Mouse (Mus musculus): ENCODE measurements around the gene Zp3. TPM values are rescaled to one million over a fixed set of nuclear protein-coding genes. Genes with fewer than 3 reads are reported as not detected.
A peak's percentile ranks its signal among the peaks of the same experiment; 100 is the strongest.

Gene Zp3
- not detected for total RNA-seq (2021)

DNA sequence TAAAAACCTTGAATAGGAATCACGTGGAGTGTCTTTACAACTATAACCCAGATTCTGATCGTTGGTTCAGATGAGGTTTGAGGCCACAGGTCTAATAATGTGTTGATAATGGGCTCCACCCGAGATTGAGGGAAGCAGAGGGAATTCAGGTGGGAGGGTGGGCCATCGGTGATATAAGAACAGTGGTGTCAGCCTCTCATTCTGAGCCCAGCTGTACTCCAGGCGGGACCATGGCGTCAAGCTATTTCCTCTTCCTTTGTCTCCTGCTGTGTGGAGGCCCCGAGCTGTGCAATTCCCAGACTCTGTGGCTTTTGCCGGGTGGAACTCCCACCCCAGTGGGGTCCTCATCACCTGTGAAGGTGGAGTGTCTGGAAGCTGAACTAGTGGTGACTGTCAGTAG is at the start of gene Zp3:
Zp3 (plus strand) TSS at position 196 of the 400 bp plus-strand sequence.
- DNase-seq (ENCODE audit: low spot score), result no peak
- intact Hi-C loops (cut with DNase I), result loop anchor here (5.0 kb wide), 3 partner anchors 47 to 207 kb away; no protein-coding TSS in a partner anchor

- DNase-seq (ENCODE audit: low spot score), result no peak
- intact Hi-C loops (cut with DNase I), result no loop called here
These were observed 48.4 kb upstream of the Zp3 start for GRCm38 (mm10) chr5:135931526-135931925.

- intact Hi-C loops (cut with DNase I), result no loop called here
- DNase-seq (ENCODE audit: low spot score), result no peak
These were observed 47.5 kb upstream of the Zp3 start for GRCm38 (mm10) chr5:135932359-135932758.

- intact Hi-C loops (cut with DNase I), result no loop called here
- DNase-seq (ENCODE audit: low spot score), result no peak
These were observed 46.5 kb upstream of the Zp3 start for GRCm38 (mm10) chr5:135933222-135933899.

DNA sequence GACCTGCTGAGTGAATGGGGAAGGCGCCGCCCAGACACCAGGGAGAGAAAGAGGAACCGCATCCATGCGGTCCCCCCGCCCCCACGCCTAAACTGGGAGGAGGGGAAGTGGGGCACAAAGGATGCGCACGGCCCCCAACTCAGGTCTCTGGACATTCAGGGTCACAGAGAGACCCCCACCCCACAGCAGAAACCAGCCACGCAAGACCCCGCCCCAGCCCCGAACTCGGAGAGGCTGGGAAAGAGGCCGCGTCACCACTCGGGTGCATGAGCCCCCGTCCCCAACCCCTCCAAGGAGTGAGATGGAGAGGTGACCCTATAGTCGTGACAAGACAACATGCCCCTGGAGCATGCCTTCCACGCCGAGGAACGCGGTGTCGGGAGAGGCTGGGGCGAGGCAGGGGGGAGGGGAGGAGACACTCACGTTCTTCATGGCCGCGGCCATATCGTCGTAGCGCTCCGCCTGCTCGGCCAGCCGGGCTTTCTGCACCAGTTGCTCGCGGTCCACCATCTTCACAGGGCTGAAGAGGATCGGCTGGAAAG is 45.9 kb upstream of the Zp3 start:
- DNase-seq (ENCODE audit: low spot score), result peak; percentile 23
- intact Hi-C loops (cut with DNase I), result no loop called here

- intact Hi-C loops (cut with DNase I), result loop anchor here (1.0 kb wide), 2 partner anchors 23 to 30 kb away; no protein-coding TSS in a partner anchor
- DNase-seq (ENCODE audit: low spot score), result peak; percentile 96
These were observed 45.3 kb upstream of the Zp3 start, which contains the start of gene Ywhag for GRCm38 (mm10) chr5:135934481-135935175. Gene Ywhag (minus strand): TSS chr5:135934616.

GRCm38 (mm10) chr5:135935176-135935523 is 44.7 kb upstream of the Zp3 start:
- intact Hi-C loops (cut with DNase I), result loop anchor here (1.0 kb wide), 2 partner anchors 22 to 31 kb away; no protein-coding TSS in a partner anchor
- DNase-seq (ENCODE audit: low spot score), result no peak

- no peak for DNase-seq (ENCODE audit: low spot score)
- intact Hi-C loops (cut with DNase I), result loop anchor here (1.0 to 2.0 kb wide), 3 partner anchors 15 to 31 kb away; no protein-coding TSS in a partner anchor
These were observed 44.2 kb upstream of the Zp3 start for GRCm38 (mm10) chr5:135935641-135936190.

DNA sequence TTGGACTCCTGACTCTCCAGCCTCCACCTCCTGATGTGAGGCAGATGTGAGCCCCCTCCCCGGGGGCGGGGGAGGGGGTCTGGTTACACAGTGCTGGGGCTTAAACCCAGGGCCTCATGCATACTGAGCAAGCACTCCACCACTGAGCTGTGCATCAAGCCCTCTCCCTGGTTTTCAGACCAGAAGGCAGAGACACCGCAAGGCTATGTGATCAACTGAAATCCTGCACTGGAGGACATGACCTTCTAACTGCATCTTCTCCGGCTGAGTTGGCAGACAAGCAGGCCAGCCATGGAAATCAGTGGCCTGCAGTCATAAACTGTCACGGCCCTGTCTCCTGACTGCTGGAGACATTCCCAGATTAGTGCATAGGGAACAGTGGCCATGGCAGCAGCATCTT is 39.3 kb upstream of the Zp3 start:
- intact Hi-C loops (cut with DNase I), result no loop called here
- DNase-seq (ENCODE audit: low spot score), result no peak

DNA sequence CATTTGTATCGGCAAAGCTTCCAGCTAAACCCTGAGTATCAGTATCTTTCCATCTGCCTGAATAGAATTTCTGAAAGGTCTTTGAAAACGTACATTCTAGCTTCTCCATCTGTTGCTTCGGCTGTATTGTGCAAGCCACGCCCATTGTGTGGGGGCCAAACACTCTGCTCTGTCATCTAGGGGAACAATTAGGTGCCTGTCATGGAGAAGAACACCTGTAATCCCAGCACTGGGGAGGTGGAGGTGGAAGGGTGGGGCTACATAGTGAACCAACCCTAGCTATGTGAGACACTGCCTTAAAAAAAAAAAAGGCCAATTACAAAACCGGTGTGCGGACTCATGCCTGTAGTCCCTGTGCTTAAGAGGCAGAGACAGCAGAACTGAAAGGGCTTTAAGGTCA is 37.2 kb upstream of the Zp3 start:
- no peak for DNase-seq (ENCODE audit: low spot score)
- intact Hi-C loops (cut with DNase I), result no loop called here

GRCm38 (mm10) chr5:135945916-135946408 is 33.9 kb upstream of the Zp3 start:
- DNase-seq (ENCODE audit: low spot score), result no peak
- intact Hi-C loops (cut with DNase I), result no loop called here

GRCm38 (mm10) chr5:135946621-135947020 is 33.3 kb upstream of the Zp3 start:
- no peak for DNase-seq (ENCODE audit: low spot score)
- intact Hi-C loops (cut with DNase I), result no loop called here

DNA sequence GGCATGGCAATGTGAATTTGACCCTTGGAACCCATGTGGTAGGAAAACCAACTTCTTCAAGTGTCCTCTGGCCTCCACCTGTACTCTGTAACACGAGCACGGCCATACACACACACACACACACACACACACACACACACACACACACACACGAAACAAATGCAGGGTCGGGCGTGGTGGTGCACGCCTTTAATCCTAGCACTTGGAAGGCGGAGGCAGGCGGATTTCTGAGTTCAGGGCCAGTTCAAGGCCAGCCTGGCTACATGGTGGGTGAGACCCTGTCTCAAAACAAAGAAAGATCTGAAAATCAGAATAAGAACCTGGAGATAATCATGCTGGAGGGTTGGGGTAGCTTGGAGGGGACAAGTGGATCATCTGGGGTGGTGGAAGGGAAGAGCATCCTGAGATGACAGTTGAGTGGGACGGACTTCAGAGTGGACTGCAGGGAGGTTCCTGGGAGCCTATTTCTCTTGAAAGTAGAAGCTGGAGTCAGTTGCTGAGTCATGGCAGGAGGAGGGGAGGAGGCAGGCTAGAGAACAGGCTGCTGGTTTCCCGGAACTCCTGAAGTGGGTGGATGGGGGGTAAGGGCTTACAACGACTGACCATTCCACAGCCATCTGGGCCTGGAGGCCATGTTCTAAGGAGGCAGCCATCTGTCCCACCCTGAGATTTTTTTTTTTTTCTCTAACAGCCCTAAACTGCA is 29.0 kb upstream of the Zp3 start:
- DNase-seq (ENCODE audit: low spot score), result no peak
- intact Hi-C loops (cut with DNase I), result loop anchor here (2.0 kb wide), 1 partner anchor 14 kb away; no protein-coding TSS in a partner anchor

- no peak for DNase-seq (ENCODE audit: low spot score)
- intact Hi-C loops (cut with DNase I), result loop anchor here (2.0 kb wide), 1 partner anchor 15 kb away; no protein-coding TSS in a partner anchor
These were observed 28.2 kb upstream of the Zp3 start for GRCm38 (mm10) chr5:135951660-135952059.

GRCm38 (mm10) chr5:135952830-135953229 is 27.1 kb upstream of the Zp3 start:
- no peak for DNase-seq (ENCODE audit: low spot score)

GRCm38 (mm10) chr5:135956300-135957206 is 23.3 kb upstream of the Zp3 start:
- intact Hi-C loops (cut with DNase I), result loop anchor here (1.0 kb wide), 1 partner anchor 21 kb away; no protein-coding TSS in a partner anchor

More at GRCm38 (mm10) chr5:135952830-135953229, 27.1 kb upstream of the Zp3 start:
- intact Hi-C loops (cut with DNase I), result no loop called here

GRCm38 (mm10) chr5:135957207-135957974 is 22.5 kb upstream of the Zp3 start:
- peak; percentile 96 for DNase-seq (ENCODE audit: low spot score)
- intact Hi-C loops (cut with DNase I), result loop anchor here (1.0 kb wide), 1 partner anchor 22 kb away; no protein-coding TSS in a partner anchor

More at GRCm38 (mm10) chr5:135956300-135957206, 23.3 kb upstream of the Zp3 start:
- DNase-seq (ENCODE audit: low spot score), result no peak

DNA sequence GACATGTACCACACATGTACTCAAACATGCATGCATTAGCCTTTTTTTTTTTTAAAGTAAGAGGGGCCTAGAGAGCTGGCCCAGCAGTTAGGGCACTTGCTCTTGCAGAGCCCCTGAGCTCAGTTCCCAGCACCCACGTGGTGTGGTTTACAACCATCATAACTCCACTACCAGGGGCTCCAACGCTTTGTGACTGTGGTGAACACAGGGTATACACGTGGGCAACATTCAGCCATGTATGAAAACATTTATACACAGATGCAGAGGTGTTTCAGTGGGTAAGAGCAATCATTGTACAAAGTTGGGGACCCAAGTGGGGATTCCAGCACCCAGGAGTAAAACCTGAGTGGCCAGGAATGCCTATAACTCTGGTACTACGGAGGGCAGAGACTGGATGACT is 21.5 kb upstream of the Zp3 start:
- no peak for DNase-seq (ENCODE audit: low spot score)
- intact Hi-C loops (cut with DNase I), result no loop called here

Measured in heart, postnatal 25 days (tissue).